Mouse (Mus musculus): ENCODE results near the gene Nipal3.

- TF ChIP-seq TAL1 (IDR thresholded peaks at IDR 0.05; ENCODE audit: low read length), result no peak
- no peak for TF ChIP-seq GATA1 (IDR thresholded peaks at IDR 0.05; ENCODE audit: low read length)
Observed at GRCm38 (mm10) chr4:135530270-135530669, 35.4 kb upstream of the Nipal3 start.

All from erythroblast, embryonic 14.5 days (primary cell).